ENCODE assay signal across 15 mouse cellular contexts in genomic region chr11:103164391-103164790, GRCm38 (mm10). TPM values are rescaled to one million over a fixed set of nuclear protein-coding genes. Genes with fewer than 3 reads are reported as not detected.
DNase-seq lines count a peak whose midpoint lies in the region; ATAC-seq and TF ChIP-seq lines count a peak whose summit lies in the region.
"Had no signal": no experiment of that assay in that cellular context is flagged by ENCODE, and none has a peak within 500 bp of the region (broad histone marks: within the 10 kb centered on the region; RNA-seq: fewer than 3 reads in every experiment).

No protein-coding gene starts in this region.

- no peak for TF ChIP-seq RAD21 in MEL (IDR thresholded peaks at IDR 0.05; ENCODE audit: low read depth, low read length)

- no peaks in the 10 kb centered on the region for H3K79me2 ChIP-seq in MEL (ENCODE audit: control insufficient read depth, insufficient read depth, low read length, poor library complexity)

- no peaks in the 10 kb centered on the region for H3K36me3 ChIP-seq in heart, embryonic 13.5 days
- H3K36me3 ChIP-seq in MEL (ENCODE audit: control insufficient read depth in 1 of 2, insufficient read depth in 2 of 2, low read length in 2 of 2): peaks cover 0 to 3% of the 10 kb centered on the region in 2 experiments; a peak in 1 of 4 replicates
- no peaks in the 10 kb centered on the region for H3K36me3 ChIP-seq in midbrain, embryonic 11.5 days (ENCODE audit: control insufficient read depth, insufficient read depth, low read length)
- no peaks in the 10 kb centered on the region for H3K36me3 ChIP-seq in hindbrain, embryonic 14.5 days (replicated peaks; ENCODE audit: control insufficient read depth, insufficient read depth)
- H3K36me3 ChIP-seq: kidney, embryonic 15.5 days had no signal

- no peak for TF ChIP-seq CTCF in MEL (IDR thresholded peaks at IDR 0.05 in 2 of 3, conservative IDR thresholded peaks at IDR 0.05 in 1 of 3; ENCODE audit: control insufficient read depth in 1 of 3, insufficient read depth in 1 of 3, low read depth in 2 of 3, low read length in 3 of 3, poor library complexity in 1 of 3, severe bottlenecking in 1 of 3)

- no peak for ATAC-seq in heart, embryonic 13.5 days (ENCODE audit: extremely low read depth, insufficient number of reproducible peaks, low FRiP score, low TSS enrichment)
- ATAC-seq in granulocyte monocyte progenitor cell, adult 5-6 weeks (replicated peaks; ENCODE audit: poor library complexity, severe bottlenecking): 0 out of 2 replicates have a peak, but pooled peaks have one; percentile 14
- peak; percentile 71 for ATAC-seq in megakaryocyte-erythroid progenitor cell, adult 5-6 weeks (replicated peaks; ENCODE audit: low FRiP score, low TSS enrichment, poor library complexity, severe bottlenecking)
- no peak for ATAC-seq in midbrain, embryonic 11.5 days (ENCODE audit: low FRiP score)
- no peak for ATAC-seq in hindbrain, embryonic 14.5 days (ENCODE audit: low FRiP score)

- H3K4me1 ChIP-seq in heart, embryonic 13.5 days: peaks cover 8% of the 10 kb centered on the region
- peaks cover 0 to 4% of the 10 kb centered on the region in 2 experiments; a peak in 1 of 4 replicates for H3K4me1 ChIP-seq in MEL (ENCODE audit: control insufficient read depth in 1 of 2, insufficient read depth in 2 of 2, low read length in 2 of 2)
- H3K4me1 ChIP-seq in midbrain, embryonic 11.5 days (ENCODE audit: control insufficient read depth, insufficient read depth, low read length): no peaks in the 10 kb centered on the region
- H3K4me1 ChIP-seq in hindbrain, embryonic 14.5 days (replicated peaks; ENCODE audit: control insufficient read depth, insufficient read depth, low read length): 0 out of 2 replicates have a peak, but pooled peaks cover 4% of the 10 kb centered on the region

- no peak for DNase-seq in heart, adult 9 months (ENCODE audit: low spot score in 2 of 2)
- peak; percentile 90 for DNase-seq in MEL (ENCODE audit: low read depth, low spot score)
- no peak for DNase-seq in embryo, embryonic 11 days
- DNase-seq in midbrain, embryonic 11.5 days (ENCODE audit: low spot score, missing footprints): no peak
- no peak for DNase-seq in hindbrain, embryonic 14.5 days (ENCODE audit: low spot score)
- DNase-seq: cerebellum, adult 11-12 months; gastrocnemius, postnatal 25 days; right cerebral cortex, adult 18-20 months had no signal

- 13% methylated on average over 10 of the region's 10 CpGs for WGBS in heart, embryonic 13.5 days
- 26% methylated on average over 10 of the region's 10 CpGs for WGBS in midbrain, embryonic 11.5 days
- 39% methylated on average over 10 of the region's 10 CpGs for WGBS in hindbrain, embryonic 14.5 days

- H3K4me3 ChIP-seq in heart, embryonic 13.5 days: no peak overlapping the region; the same call in 1 of the 2 replicates
- peak overlapping the region; percentile 10 to 24; a peak in 3 of 4 replicates for H3K4me3 ChIP-seq in MEL (ENCODE audit: control insufficient read depth in 1 of 2, insufficient read depth in 1 of 2, low read depth in 2 of 2, low read length in 2 of 2)
- no peak overlapping the region for H3K4me3 ChIP-seq in midbrain, embryonic 11.5 days (ENCODE audit: low read depth, low read length)
- H3K4me3 ChIP-seq in hindbrain, embryonic 14.5 days (replicated peaks; ENCODE audit: low read length): no peak overlapping the region
- H3K4me3 ChIP-seq: kidney, embryonic 15.5 days; left cerebral cortex, adult 2 months had no signal

- TF ChIP-seq POLR2A in MEL (IDR thresholded peaks at IDR 0.05; ENCODE audit: control insufficient read depth in 1 of 2, insufficient read depth in 1 of 2, low read depth in 1 of 2, low read length in 2 of 2, poor library complexity in 1 of 2): no peak

- H3K27ac ChIP-seq in heart, embryonic 13.5 days (replicated peaks): no peak overlapping the region
- H3K27ac ChIP-seq in MEL (ENCODE audit: control insufficient read depth, low read depth, low read length): no peak overlapping the region
- no peak overlapping the region for H3K27ac ChIP-seq in midbrain, embryonic 11.5 days (ENCODE audit: low read depth, low read length)
- no peak overlapping the region for H3K27ac ChIP-seq in hindbrain, embryonic 14.5 days
- H3K27ac ChIP-seq: kidney, embryonic 15.5 days; left cerebral cortex, adult 2 months had no signal

- 0 out of 4 replicates have a peak, but pooled peaks of 1 of the 2 experiments have one; percentile 20 for TF ChIP-seq EP300 in MEL (IDR thresholded peaks at IDR 0.05; ENCODE audit: low read depth in 1 of 2, low read length in 2 of 2)

- H3K9ac ChIP-seq in heart, embryonic 13.5 days: 0 out of 2 replicates have a peak overlapping the region, but pooled peaks have one; percentile 28
- no peak overlapping the region for H3K9ac ChIP-seq in MEL (ENCODE audit: control insufficient read depth, low read depth, low read length, poor library complexity, severe bottlenecking)
- H3K9ac ChIP-seq in midbrain, embryonic 11.5 days (ENCODE audit: low read length): no peak overlapping the region
- no peak overlapping the region for H3K9ac ChIP-seq in hindbrain, embryonic 14.5 days
- H3K9ac ChIP-seq: kidney, embryonic 15.5 days had no signal

- peaks cover 26% of the 10 kb centered on the region for H3K27me3 ChIP-seq in heart, embryonic 13.5 days (replicated peaks)
- H3K27me3 ChIP-seq in MEL (ENCODE audit: control insufficient read depth in 1 of 2, insufficient read depth in 2 of 2, low read length in 2 of 2): no peaks in the 10 kb centered on the region
- H3K27me3 ChIP-seq in midbrain, embryonic 11.5 days (ENCODE audit: control insufficient read depth, insufficient read depth, low read length): peaks cover 5% of the 10 kb centered on the region
- H3K27me3 ChIP-seq in hindbrain, embryonic 14.5 days (ENCODE audit: control insufficient read depth, insufficient read depth, low read length): peaks cover under 1% of the 10 kb centered on the region; the same call in 1 of the 2 replicates

- H3K4me2 ChIP-seq in heart, embryonic 13.5 days: peak overlapping the region; percentile 35
- H3K4me2 ChIP-seq in midbrain, embryonic 11.5 days: no peak overlapping the region
- H3K4me2 ChIP-seq in hindbrain, embryonic 14.5 days (replicated peaks): no peak overlapping the region
- H3K4me2 ChIP-seq: kidney, embryonic 15.5 days had no signal

- no peaks in the 10 kb centered on the region for H3K9me3 ChIP-seq in heart, embryonic 13.5 days
- no peaks in the 10 kb centered on the region for H3K9me3 ChIP-seq in MEL (replicated peaks; ENCODE audit: insufficient read depth, low read length)
- no peaks in the 10 kb centered on the region; the same call in 1 of the 2 replicates for H3K9me3 ChIP-seq in midbrain, embryonic 11.5 days (ENCODE audit: control insufficient read depth, low read length)
- no peaks in the 10 kb centered on the region for H3K9me3 ChIP-seq in hindbrain, embryonic 14.5 days (ENCODE audit: control insufficient read depth, low read length)
- H3K9me3 ChIP-seq: kidney, embryonic 15.5 days had no signal

RNA-seq across cellular contexts. Expression of gene Fmnl1, which starts 6.5 kb away (rescaled TPM):
- 2.0 and 2.6 TPM in 2 replicates for polyA plus RNA-seq in heart, embryonic 13.5 days (2015; fragmentation: Nextera tagmentation; extraction: Ambion mirVana)
- total RNA-seq in MEL (2012; rRNA removed): 1.4 and 1.7 TPM in 2 replicates
- 10 to 100 TPM in 1 of 2 experiments, not detected in 1; 17.2 TPM for polyA plus RNA-seq in MEL (2012; ENCODE audit: insufficient read depth in 1 of 2, insufficient read length in 2 of 2, low read depth in 1 of 2, low replicate concordance in 2 of 2, missing spikeins in 1 of 2)
- total RNA-seq in granulocyte monocyte progenitor cell, adult 5-6 weeks (2014; fragmentation: Nextera tagmentation): 58.4 and 94.0 TPM in 2 replicates
- total RNA-seq in granulocyte monocyte progenitor cell, adult 5-6 weeks (2017): 21.3 and 31.0 TPM in 2 replicates
- 32.2 and 35.9 TPM in 2 replicates for total RNA-seq in megakaryocyte-erythroid progenitor cell, adult 5-6 weeks (2014; fragmentation: Nextera tagmentation)
- total RNA-seq in megakaryocyte-erythroid progenitor cell, adult 5-6 weeks (2017): 7.4 and 9.7 TPM in 2 replicates
- 0.65 and 0.87 TPM in 2 replicates for polyA plus RNA-seq in midbrain, embryonic 11.5 days (2014; fragmentation: Nextera tagmentation; extraction: Ambion mirVana)
- 6.1 and 8.0 TPM in 2 replicates for polyA plus RNA-seq in hindbrain, embryonic 14.5 days (2014; fragmentation: Nextera tagmentation; extraction: Ambion mirVana)

RNA-seq across cellular contexts. Expression of gene Hexim2, which starts 32.2 kb away (rescaled TPM):
- 5.7 and 6.2 TPM in 2 replicates for polyA plus RNA-seq in heart, embryonic 13.5 days (2015; fragmentation: Nextera tagmentation; extraction: Ambion mirVana)
- total RNA-seq in MEL (2012; rRNA removed): 12.3 and 17.2 TPM in 2 replicates
- polyA plus RNA-seq in MEL (2012; ENCODE audit: insufficient read depth in 1 of 2, insufficient read length in 2 of 2, low read depth in 1 of 2, low replicate concordance in 2 of 2, missing spikeins in 1 of 2): 10 to 100 TPM in 1 of 2 experiments, not detected in 1; 12.5 TPM
- 2.6 and 6.4 TPM in 2 replicates for total RNA-seq in granulocyte monocyte progenitor cell, adult 5-6 weeks (2014; fragmentation: Nextera tagmentation)
- 1.3 and 3.4 TPM in 2 replicates for total RNA-seq in granulocyte monocyte progenitor cell, adult 5-6 weeks (2017)
- 4.1 and 12.1 TPM in 2 replicates for total RNA-seq in megakaryocyte-erythroid progenitor cell, adult 5-6 weeks (2014; fragmentation: Nextera tagmentation)
- 1.6 and 7.8 TPM in 2 replicates for total RNA-seq in megakaryocyte-erythroid progenitor cell, adult 5-6 weeks (2017)
- 5.0 and 6.3 TPM in 2 replicates for polyA plus RNA-seq in midbrain, embryonic 11.5 days (2014; fragmentation: Nextera tagmentation; extraction: Ambion mirVana)
- polyA plus RNA-seq in hindbrain, embryonic 14.5 days (2014; fragmentation: Nextera tagmentation; extraction: Ambion mirVana): 20.9 and 24.2 TPM in 2 replicates

RNA-seq across cellular contexts. Expression of gene 1700023F06Rik, which starts 44.0 kb away (rescaled TPM):
- polyA plus RNA-seq in heart, embryonic 13.5 days (2015; fragmentation: Nextera tagmentation; extraction: Ambion mirVana): not detected in 2 replicates
- not detected in 2 replicates for total RNA-seq in MEL (2012; rRNA removed)
- not detected for polyA plus RNA-seq in MEL (2012; ENCODE audit: insufficient read depth in 1 of 2, insufficient read length in 2 of 2, low read depth in 1 of 2, low replicate concordance in 2 of 2, missing spikeins in 1 of 2)
- not detected in 2 replicates for total RNA-seq in granulocyte monocyte progenitor cell, adult 5-6 weeks (2014; fragmentation: Nextera tagmentation)
- not detected in 2 replicates for total RNA-seq in granulocyte monocyte progenitor cell, adult 5-6 weeks (2017)
- total RNA-seq in megakaryocyte-erythroid progenitor cell, adult 5-6 weeks (2014; fragmentation: Nextera tagmentation): not detected in 2 replicates
- total RNA-seq in megakaryocyte-erythroid progenitor cell, adult 5-6 weeks (2017): not detected in 2 replicates
- polyA plus RNA-seq in midbrain, embryonic 11.5 days (2014; fragmentation: Nextera tagmentation; extraction: Ambion mirVana): 0.12 and 0.14 TPM in 2 replicates
- polyA plus RNA-seq in hindbrain, embryonic 14.5 days (2014; fragmentation: Nextera tagmentation; extraction: Ambion mirVana): 1.9 TPM in 2 replicates
- total RNA-seq: gastrocnemius, postnatal 25 days had no signal

RNA-seq across cellular contexts. Expression of gene Hexim1, which starts 48.4 kb away (rescaled TPM):
- polyA plus RNA-seq in heart, embryonic 13.5 days (2015; fragmentation: Nextera tagmentation; extraction: Ambion mirVana): 2.8 and 3.0 TPM in 2 replicates
- 17.3 and 18.4 TPM in 2 replicates for total RNA-seq in MEL (2012; rRNA removed)
- 10 to 100 TPM in 1 of 2 experiments, not detected in 1; 25.4 TPM for polyA plus RNA-seq in MEL (2012; ENCODE audit: insufficient read depth in 1 of 2, insufficient read length in 2 of 2, low read depth in 1 of 2, low replicate concordance in 2 of 2, missing spikeins in 1 of 2)
- 9.7 and 13.5 TPM in 2 replicates for total RNA-seq in granulocyte monocyte progenitor cell, adult 5-6 weeks (2014; fragmentation: Nextera tagmentation)
- 28.7 and 31.0 TPM in 2 replicates for total RNA-seq in granulocyte monocyte progenitor cell, adult 5-6 weeks (2017)
- 10.5 and 15.5 TPM in 2 replicates for total RNA-seq in megakaryocyte-erythroid progenitor cell, adult 5-6 weeks (2014; fragmentation: Nextera tagmentation)
- 22.8 and 32.0 TPM in 2 replicates for total RNA-seq in megakaryocyte-erythroid progenitor cell, adult 5-6 weeks (2017)
- 4.6 and 5.2 TPM in 2 replicates for polyA plus RNA-seq in midbrain, embryonic 11.5 days (2014; fragmentation: Nextera tagmentation; extraction: Ambion mirVana)
- polyA plus RNA-seq in hindbrain, embryonic 14.5 days (2014; fragmentation: Nextera tagmentation; extraction: Ambion mirVana): 5.3 and 5.6 TPM in 2 replicates

RNA-seq across cellular contexts. Expression of gene Spata32, which starts 53.8 kb away (rescaled TPM):
- not detected in 2 replicates for polyA plus RNA-seq in heart, embryonic 13.5 days (2015; fragmentation: Nextera tagmentation; extraction: Ambion mirVana)
- not detected in 2 replicates for total RNA-seq in MEL (2012; rRNA removed)
- not detected for polyA plus RNA-seq in MEL (2012; ENCODE audit: insufficient read depth in 1 of 2, insufficient read length in 2 of 2, low read depth in 1 of 2, low replicate concordance in 2 of 2, missing spikeins in 1 of 2)
- 1.4 TPM in 1 of 2 replicates, not detected in the other for total RNA-seq in granulocyte monocyte progenitor cell, adult 5-6 weeks (2014; fragmentation: Nextera tagmentation)
- not detected in 2 replicates for total RNA-seq in granulocyte monocyte progenitor cell, adult 5-6 weeks (2017)
- not detected in 2 replicates for total RNA-seq in megakaryocyte-erythroid progenitor cell, adult 5-6 weeks (2014; fragmentation: Nextera tagmentation)
- not detected in 2 replicates for total RNA-seq in megakaryocyte-erythroid progenitor cell, adult 5-6 weeks (2017)
- polyA plus RNA-seq in midbrain, embryonic 11.5 days (2014; fragmentation: Nextera tagmentation; extraction: Ambion mirVana): 0.15 TPM in 1 of 2 replicates, not detected in the other
- polyA plus RNA-seq in hindbrain, embryonic 14.5 days (2014; fragmentation: Nextera tagmentation; extraction: Ambion mirVana): 0.29 and 0.31 TPM in 2 replicates
- total RNA-seq: gastrocnemius, postnatal 25 days had no signal
- polyA plus RNA-seq: kidney, embryonic 15.5 days; lung, embryonic 16.5 days; urinary bladder, adult 2 months had no signal

Comparison
In these comparisons a context has a peak if more than half of its experiments do, and no peak if none do; other contexts are left out.
1. ATAC-seq: peak in granulocyte monocyte progenitor cell, adult 5-6 weeks (single experiment) and megakaryocyte-erythroid progenitor cell, adult 5-6 weeks (single experiment); none in heart, embryonic 13.5 days (single experiment), midbrain, embryonic 11.5 days (single experiment) and hindbrain, embryonic 14.5 days (single experiment).
2. H3K4me3 ChIP-seq: peak in MEL (2 of 2); none in heart, embryonic 13.5 days (single experiment), midbrain, embryonic 11.5 days (single experiment) and hindbrain, embryonic 14.5 days (single experiment).